Mouse (Mus musculus) liver, postnatal 0 days (tissue): Measurements from ENCODE around the gene Higd2a.

Experiments
- CTCF ChIP-seq: sonication (generic); IDR thresholded peaks from 2 replicates; pipeline ENCODE4 v1.5.1; 2016; ENCODE audit warnings: antibody characterized with exemption, low read depth
- EP300 ChIP-seq: IDR thresholded peaks from 2 replicates; pipeline ENCODE4 v1.6.1; 2016; ENCODE audit warnings: antibody characterized with exemption, low read depth, mild to moderate bottlenecking

- TF ChIP-seq CTCF = no peak
- TF ChIP-seq EP300 = no peak
These were observed 18.4 kb upstream of the Higd2a start for GRCm38 (mm10) chr13:54571637-54572036.
